Mouse (Mus musculus): ENCODE results near the gene Olfr307.

GRCm38 (mm10) chr7:86313608-86314007, 23.8 kb downstream of the Olfr307 start, which contains the start of gene Olfr309:
- no peak for TF ChIP-seq POLR2A (IDR thresholded peaks at IDR 0.05; ENCODE audit: low read depth, low read length)
- no peak for TF ChIP-seq CTCF (IDR thresholded peaks at IDR 0.05; ENCODE audit: borderline replicate concordance, insufficient read depth, low read length)

Data from embryonic fibroblast, embryonic 13.5 days (primary cell).